Mouse (Mus musculus): ENCODE measurements around the gene Ubp1. TPM values are rescaled to one million over a fixed set of nuclear protein-coding genes. Genes with fewer than 3 reads are reported as not detected.

Gene Ubp1
- total RNA-seq, 4 experiments from 2014 or later: 68.5 to 87.8 (median 80.9) TPM

- no peak for DNase-seq (ENCODE audit: low spot score in 2 of 2)
Observed at GRCm38 (mm10) chr9:113968967-113969366, 38.2 kb downstream of the Ubp1 start.

DNA sequence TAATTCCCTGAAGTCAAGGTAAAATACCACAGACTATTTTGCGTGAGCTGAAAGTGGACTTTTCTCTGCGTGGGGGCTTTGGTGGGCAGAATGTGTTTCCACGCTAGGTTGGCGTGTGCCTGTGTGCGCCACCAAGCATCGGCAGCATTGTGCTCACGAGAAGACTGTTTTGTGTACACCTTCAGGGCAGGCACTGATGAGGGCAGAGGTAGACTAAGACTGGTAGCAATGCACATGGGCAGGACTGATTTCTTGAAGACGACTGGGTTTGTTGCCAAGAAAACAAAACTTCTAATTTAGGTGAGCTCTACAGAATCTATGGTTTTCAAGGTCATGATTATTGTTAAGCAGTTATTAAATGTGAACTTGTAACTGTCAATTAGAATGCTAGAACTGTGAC is 38.7 kb downstream of the Ubp1 start:
- no peak for DNase-seq (ENCODE audit: low spot score in 2 of 2)

DNA sequence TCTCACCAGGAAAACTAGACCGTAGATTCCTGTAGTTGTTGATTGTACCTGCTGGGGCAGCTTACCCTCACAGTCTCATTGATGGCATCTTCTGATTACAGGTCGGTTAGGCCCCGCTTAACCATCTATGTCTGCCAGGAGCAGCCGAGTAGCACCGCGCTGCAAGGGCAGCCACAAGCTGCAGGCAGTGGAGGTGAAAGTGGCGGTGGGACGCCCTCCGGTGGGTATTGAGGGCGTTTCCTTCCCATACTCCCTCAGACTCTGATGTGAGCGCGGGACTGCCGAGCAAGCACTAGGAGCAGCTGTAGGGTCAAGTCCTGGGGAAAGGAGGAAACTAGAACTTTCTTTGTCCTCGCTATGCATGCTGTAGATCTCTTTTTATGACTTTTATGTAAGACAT is 39.3 kb downstream of the Ubp1 start:
- no peak for DNase-seq (ENCODE audit: low spot score in 2 of 2)

- DNase-seq (ENCODE audit: low spot score in 2 of 2): no peak
Observed at GRCm38 (mm10) chr9:113971615-113972014, 40.9 kb downstream of the Ubp1 start.

DNA sequence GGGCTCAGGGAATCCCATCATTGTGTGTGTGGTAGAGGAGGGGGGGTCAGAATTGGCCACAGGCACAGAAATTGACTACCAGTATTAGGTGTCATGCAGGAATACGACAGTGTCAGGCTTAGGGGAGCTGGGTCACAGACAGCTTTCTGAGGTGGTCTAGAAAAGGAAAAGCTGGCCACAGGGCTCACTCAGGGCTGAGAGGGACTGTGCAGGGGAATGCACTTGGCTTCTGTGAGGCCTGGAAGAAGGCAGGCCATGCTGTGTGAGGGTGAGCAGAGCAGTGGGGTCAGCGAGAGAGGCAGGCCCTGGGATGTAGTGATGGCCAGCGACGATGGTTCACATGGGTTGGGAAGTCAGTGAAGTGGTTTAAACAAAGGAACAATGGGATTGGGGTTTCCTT is 43.1 kb downstream of the Ubp1 start:
- no peak for DNase-seq (ENCODE audit: low spot score in 2 of 2)

DNA sequence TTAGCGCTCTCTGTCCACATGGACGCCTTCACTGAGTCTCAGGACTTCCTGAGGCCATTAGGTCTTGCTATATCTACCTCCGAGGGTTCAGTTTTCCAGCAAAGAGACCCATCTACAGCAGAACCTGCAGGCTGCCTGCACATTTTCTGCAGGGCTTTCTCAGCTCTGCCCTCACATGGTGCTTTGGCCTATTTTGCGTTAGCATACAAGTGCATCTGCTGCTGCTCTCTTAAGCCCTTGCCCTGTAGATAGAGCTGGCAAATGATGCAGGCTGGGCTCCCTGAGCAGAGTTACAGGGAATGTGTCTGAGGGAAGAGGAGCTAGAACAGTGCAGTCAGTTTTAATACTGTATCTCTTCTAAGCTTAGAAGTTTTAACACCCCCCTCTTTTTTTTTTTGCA is 44.2 kb downstream of the Ubp1 start:
- no peak for DNase-seq (ENCODE audit: low spot score in 2 of 2)

GRCm38 (mm10) chr9:113975442-113975841 is 44.7 kb downstream of the Ubp1 start:
- no peak for DNase-seq (ENCODE audit: low spot score in 2 of 2)

DNA sequence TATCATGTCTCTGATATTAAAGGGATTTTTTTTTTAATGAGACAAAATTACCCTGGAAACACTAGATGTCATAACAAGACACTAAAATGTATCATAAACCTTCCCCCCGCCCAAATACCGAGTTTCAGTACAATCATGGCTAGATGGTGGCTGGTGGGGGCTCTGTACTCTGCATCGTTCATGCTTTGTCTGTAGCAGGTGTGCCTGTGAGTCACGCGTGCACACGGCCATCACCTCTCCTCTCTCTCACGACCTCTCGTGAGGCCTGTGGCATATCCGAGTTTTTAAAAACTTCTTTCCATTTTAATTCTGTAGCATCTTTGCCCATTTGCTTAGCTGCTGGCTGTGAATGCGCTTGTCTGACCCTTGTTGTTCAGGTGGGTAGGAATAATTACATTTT is 45.5 kb downstream of the Ubp1 start:
- DNase-seq (ENCODE audit: low spot score in 2 of 2): no peak

- no peak for DNase-seq (ENCODE audit: low spot score in 2 of 2)
Observed at GRCm38 (mm10) chr9:113977225-113977840, 46.6 kb downstream of the Ubp1 start.

DNA sequence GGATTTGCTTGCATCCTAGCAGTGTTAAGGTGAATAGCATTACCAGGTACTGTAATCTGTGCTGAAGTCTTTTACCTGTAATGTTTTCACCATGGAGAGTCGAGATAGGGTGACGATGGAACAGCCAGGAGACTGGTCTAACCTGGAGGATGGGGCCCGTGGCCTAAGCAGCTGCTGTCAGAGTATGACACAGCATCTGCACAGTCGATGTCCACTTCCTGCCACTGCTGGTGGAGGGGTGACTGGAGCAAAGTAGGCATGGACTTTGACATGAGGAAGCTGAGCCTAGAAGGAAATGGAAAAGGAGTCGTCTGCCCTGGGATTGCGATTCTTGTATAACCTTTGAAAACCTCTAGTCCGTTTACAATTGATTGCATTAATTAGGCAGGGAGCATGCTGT is 47.9 kb downstream of the Ubp1 start:
- DNase-seq (ENCODE audit: low spot score in 2 of 2): no peak

- DNase-seq (ENCODE audit: low spot score in 2 of 2): no peak
Observed at GRCm38 (mm10) chr9:113979356-113979755, 48.6 kb downstream of the Ubp1 start.

- DNase-seq (ENCODE audit: low spot score in 2 of 2): peak; percentile 46 to 52
Observed at GRCm38 (mm10) chr9:113981099-113981880, 50.6 kb downstream of the Ubp1 start.

DNA sequence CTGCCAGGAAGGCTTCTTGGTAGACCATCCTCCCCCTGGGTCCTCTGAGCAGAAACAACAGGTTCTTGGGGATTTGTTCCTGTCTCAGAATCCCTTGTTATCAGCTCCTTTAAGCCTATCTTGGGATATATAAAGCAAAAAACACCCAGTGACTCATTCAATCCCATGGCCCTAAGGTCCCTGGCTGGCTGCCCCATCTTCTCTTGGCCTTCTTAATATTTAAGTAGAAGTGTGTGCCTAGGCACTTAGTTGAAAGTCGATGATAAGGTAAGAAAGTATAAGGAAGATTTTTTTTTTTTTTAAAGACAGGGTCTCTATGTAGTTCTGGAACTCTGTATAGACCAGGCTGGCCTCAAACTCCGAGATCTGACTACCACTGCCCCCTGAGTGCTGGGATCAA is 51.7 kb downstream of the Ubp1 start:
- DNase-seq (ENCODE audit: low spot score in 2 of 2): no peak

GRCm38 (mm10) chr9:113982883-113983670 is 52.3 kb downstream of the Ubp1 start:
- no peak for DNase-seq (ENCODE audit: low spot score in 2 of 2)

DNA sequence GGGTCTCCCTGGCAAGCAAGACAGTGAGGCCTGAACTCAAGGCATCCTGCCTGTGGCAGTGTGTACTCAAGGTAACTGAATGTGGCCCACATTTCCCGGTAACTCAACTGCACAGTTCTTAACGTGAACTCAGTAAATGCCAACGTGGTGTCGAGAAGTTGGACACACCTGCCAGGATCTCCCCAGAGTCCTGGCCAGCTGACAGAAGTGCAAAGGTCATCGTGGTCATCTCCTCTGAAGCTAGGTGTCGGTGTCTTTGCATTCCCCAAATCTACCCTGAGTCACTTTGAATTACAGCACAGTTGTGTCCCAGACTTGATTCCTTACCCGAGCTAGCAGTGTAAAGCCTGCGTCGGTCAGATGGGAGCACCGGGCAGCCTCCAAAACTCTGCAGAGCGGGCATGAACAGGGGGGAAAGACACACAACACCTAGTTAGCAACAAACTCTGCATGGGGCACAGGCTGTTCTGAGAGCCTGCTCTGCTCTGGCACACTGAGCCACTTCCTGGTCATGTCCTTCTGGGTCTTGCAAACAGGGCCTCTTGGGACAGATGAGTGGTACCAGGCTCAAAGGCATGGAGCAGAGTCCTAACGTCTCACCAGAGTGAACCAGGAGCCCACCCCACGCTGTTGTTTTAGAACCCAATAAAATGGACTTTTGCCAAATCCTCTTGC is 54.3 kb downstream of the Ubp1 start:
- no peak for DNase-seq (ENCODE audit: low spot score in 2 of 2)

DNA sequence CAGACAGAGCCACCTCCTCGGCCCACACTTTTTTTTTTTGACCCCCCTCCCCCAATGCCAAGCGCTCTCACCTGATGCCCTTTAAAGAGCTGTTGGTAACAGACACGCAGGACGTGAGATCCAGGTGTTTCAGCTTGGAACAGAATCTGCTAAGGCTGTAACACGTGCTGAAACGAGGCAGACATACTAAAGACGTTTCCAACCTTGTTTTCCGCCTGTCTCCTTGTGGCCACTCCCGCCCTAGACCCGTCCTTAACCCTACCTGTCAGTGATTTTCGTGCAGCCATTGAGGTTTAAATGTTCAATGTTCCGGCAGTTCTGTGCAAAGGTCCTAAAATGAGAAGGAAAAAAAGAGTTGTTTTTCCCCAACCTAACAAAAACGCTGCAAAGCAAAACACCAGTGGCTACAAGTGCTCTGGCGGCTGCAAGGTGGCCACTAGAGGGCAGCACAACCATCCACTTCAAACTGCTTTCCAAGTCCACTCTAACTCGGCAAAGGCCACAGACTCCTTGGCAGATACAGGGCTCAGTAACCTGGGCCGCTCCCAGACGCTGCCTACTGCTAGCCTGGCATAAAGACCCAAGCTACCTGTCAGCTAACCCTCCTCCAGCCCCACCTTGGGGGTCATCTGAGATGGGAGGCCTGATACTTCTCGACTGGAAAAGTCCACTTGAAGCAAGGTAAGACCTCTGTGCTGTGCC is 60.0 kb downstream of the Ubp1 start:
- DNase-seq (ENCODE audit: low spot score in 2 of 2): peak; percentile 64 to 83

DNA sequence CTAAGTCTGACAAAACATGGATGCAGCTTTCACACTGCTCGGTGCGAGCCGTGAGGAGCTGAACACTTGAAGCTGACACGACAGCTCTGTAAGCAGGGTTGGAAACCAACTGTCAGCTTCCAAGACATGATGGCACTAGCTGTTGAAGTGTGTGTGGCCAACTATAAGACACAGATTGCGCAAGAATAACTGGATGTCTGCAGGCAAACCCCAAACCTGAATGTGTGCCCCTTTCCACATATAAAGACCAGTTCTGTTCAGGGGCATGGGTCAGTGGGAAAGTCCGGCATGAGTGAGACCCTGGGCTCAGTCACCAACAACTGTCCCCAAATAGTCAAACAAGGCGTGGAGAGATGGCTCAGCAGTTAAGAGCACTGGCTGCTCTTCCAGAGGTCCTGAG is 62.1 kb downstream of the Ubp1 start:
- no peak for DNase-seq (ENCODE audit: low spot score in 2 of 2)

DNA sequence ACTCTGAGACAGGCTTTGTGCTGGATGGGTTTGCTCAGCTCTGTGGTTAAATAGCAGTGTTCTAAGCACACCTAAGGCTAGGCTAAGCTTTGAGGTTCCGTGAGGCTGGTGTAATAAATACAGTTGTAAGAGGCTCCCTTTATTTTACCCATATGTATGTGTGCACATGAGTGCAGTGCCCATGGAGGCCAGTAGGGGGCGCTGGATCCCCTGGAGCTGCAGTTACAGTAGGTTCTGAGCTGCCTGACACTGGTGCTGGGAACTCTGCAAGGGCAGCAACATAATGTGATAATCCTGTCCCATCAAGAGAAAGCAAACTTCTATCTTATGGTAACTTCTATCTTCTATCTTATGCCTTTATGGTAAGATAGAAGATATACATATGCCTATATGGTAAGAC is 67.6 kb downstream of the Ubp1 start:
- no peak for DNase-seq (ENCODE audit: low spot score in 2 of 2)

DNA sequence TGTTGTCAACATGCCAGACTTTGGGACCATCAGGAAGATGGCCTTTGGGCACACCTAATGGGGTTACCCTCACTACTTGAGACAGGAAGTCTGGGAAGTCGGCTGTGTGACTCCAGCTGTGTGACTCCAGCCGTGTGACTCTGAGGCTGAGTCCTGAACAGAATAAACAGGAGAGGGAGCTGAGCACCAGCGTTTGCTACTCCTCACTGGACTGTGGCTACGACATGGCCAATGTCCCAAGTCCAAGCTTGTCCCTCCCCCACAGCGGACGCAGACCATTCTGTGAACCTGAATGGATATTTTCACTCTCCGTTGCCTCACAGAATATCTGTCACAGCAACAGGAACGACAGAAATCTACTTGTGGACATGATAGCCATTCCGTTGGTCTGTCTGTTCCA is 76.1 kb downstream of the Ubp1 start:
- DNase-seq (ENCODE audit: low spot score in 2 of 2): no peak

DNA sequence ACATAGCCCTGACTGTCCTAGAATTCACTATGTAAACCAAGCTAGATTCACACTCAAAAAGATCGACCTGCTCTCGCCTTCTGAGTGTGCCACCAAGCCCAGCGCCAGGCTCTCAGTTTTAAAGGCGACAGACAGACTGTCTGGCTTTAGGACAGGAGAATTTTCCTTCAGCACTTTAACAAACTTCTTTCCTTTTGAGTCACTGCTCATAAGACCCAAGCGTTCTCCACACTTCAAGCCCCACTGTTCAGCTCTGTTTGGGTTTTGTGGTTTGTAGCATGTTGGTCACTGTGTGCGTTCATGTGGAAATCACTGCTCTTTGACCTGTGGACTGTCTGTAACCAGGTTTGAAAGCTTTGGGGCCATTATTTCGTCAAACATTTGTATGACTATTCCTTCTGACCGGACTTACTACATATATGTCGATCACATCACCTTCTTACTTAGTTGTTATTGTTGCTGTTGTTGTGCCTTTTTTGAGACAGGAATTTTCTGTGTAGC is 77.2 kb downstream of the Ubp1 start:
- DNase-seq (ENCODE audit: low spot score in 2 of 2): no peak

DNA sequence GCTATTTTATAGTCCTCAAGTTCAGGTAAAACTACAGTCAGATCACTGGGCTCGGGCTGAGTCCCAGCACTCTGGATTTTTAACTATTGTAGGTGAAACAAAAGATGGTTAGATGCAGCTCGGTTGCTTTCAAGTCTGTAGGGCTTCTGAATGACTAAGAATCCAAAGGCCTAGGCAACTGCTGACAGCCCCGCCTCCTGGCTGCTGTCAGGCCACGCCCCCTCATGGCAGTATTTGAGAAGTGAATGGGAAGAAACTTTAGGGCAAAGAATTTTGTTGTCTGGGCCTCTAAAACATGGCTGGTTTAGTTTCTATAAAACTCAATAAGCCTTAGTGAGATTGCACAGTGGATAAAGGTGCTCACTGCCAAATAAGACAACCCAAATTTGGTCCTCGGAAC is 78.8 kb downstream of the Ubp1 start:
- no peak for DNase-seq (ENCODE audit: low spot score in 2 of 2)

All from layer of hippocampus, adult 8-10 months (tissue).